Mouse (Mus musculus): ENCODE data around the gene Gm6793. TPM values are rescaled to one million over a fixed set of nuclear protein-coding genes. Genes with fewer than 3 reads are reported as not detected.

Gm6793 gene
- total and polyA plus RNA-seq, 3 experiments = 0.27 TPM; not detected in 2

- Histone ChIP-seq H3K4me3 (replicated peaks in 1 of 3; ENCODE audit: low read depth in 2 of 3, low read length in 2 of 3, poor library complexity in 1 of 3) (peak within 1 kb of the TSS; percentile 70 to 95 (median 90)), H3K4me1 (ENCODE audit: control insufficient read depth in 1 of 2, insufficient read depth in 2 of 2) (peaks cover 8 to 22% of the 10 kb centered on the region in 2 experiments), H3K27me3 (replicated peaks) (no peaks in the 10 kb centered on the region), H3K9me3 (replicated peaks; ENCODE audit: low read length) (no peaks in the 10 kb centered on the region), H3K4me2 (ENCODE audit: insufficient read depth, low read depth, poor library complexity, severe bottlenecking) (peak within 1 kb of the TSS; percentile 95), H3K27ac (ENCODE audit: insufficient read depth, low read depth) (peak within 1 kb of the TSS; percentile 42; the same call in 1 of the 2 replicates), H3K9ac (ENCODE audit: insufficient read depth, low read depth) (peak within 1 kb of the TSS; percentile 82), H3K36me3 (replicated peaks in 1 of 2; ENCODE audit: control insufficient read depth in 1 of 2, insufficient read depth in 1 of 2, low read length in 1 of 2) (peaks cover 8 to 39% of the 10 kb centered on the region in 2 experiments), H3K79me2 (replicated peaks; ENCODE audit: control insufficient read depth, extremely low read depth, insufficient read depth, poor library complexity, severe bottlenecking) (peaks cover 62% of the 10 kb centered on the region)
- dilution Hi-C loops (cut with MboI; ENCODE audit: extremely low pct_ligation_motif_present, extremely low pct_unique_long_range_greater_than_20kb, low sequenced_read_pairs) = no loop called here
- TF ChIP-seq SIN3A (IDR thresholded peaks at IDR 0.05; ENCODE audit: low read length) (peak; percentile 95), CHD1 (IDR thresholded peaks at IDR 0.05; ENCODE audit: low read depth, low read length) (no peak), CTCF (conservative IDR thresholded peaks at IDR 0.05 in 1 of 2, IDR thresholded peaks at IDR 0.05 in 1 of 2; ENCODE audit: low read depth in 2 of 2, low read length in 2 of 2) (no peak), EP300 (IDR thresholded peaks at IDR 0.05; ENCODE audit: low read length) (no peak), IRF4 (IDR thresholded peaks at IDR 0.05; ENCODE audit: low read depth, low read length) (peak; percentile 36; the same call in 1 of the 2 replicates), ZMIZ1 (IDR thresholded peaks at IDR 0.05; ENCODE audit: low read depth, low read length) (peak; percentile 92), MYC (IDR thresholded peaks at IDR 0.05; ENCODE audit: low read depth, low read length) (peak; percentile 97), BHLHE40 (IDR thresholded peaks at IDR 0.05; ENCODE audit: low read depth, low read length) (0 out of 2 replicates have a peak, but pooled peaks have one; percentile 4), UBTF (IDR thresholded peaks at IDR 0.05; ENCODE audit: low read depth, low read length) (peak; percentile 92), TCF12 (IDR thresholded peaks at IDR 0.05; ENCODE audit: low read depth, low read length) (peak; percentile 82), MEF2A (IDR thresholded peaks at IDR 0.05; ENCODE audit: borderline replicate concordance, low read depth, low read length) (peak; percentile 62; the same call in 1 of the 2 replicates), ZKSCAN1 (IDR thresholded peaks at IDR 0.05; ENCODE audit: borderline replicate concordance, low read depth, low read length) (no peak), ETS1 (conservative IDR thresholded peaks at IDR 0.05; ENCODE audit: low read depth, low read length) (peak; percentile 35; the same call in 1 of the 2 replicates), ELF1 (IDR thresholded peaks at IDR 0.05; ENCODE audit: low read depth, low read length) (peak; percentile 91), JUN (IDR thresholded peaks at IDR 0.05; ENCODE audit: insufficient read depth, low read depth, low read length) (no peak), SMC3 (IDR thresholded peaks at IDR 0.05; ENCODE audit: low read depth, low read length) (no peak), PAX5 (IDR thresholded peaks at IDR 0.05; ENCODE audit: low read length) (no peak), CHD2 (IDR thresholded peaks at IDR 0.05; ENCODE audit: low read length) (peak; percentile 88), NRF1 (IDR thresholded peaks at IDR 0.05; ENCODE audit: low read depth, low read length) (peak; percentile 99), MAX (IDR thresholded peaks at IDR 0.05; ENCODE audit: low read length) (peak; percentile 92), RCOR1 (conservative IDR thresholded peaks at IDR 0.05; ENCODE audit: low read depth, low read length) (no peak; the same call in 1 of the 2 replicates), ZC3H11A (IDR thresholded peaks at IDR 0.05; ENCODE audit: low read depth, low read length) (no peak), TBP (conservative IDR thresholded peaks at IDR 0.05; ENCODE audit: low read depth, low read length) (peak; percentile 84), ZNF384 (IDR thresholded peaks at IDR 0.05; ENCODE audit: low read depth, low read length) (peak; percentile 99), USF1 (IDR thresholded peaks at IDR 0.05; ENCODE audit: low read depth, low read length) (no peak), RAD21 (IDR thresholded peaks at IDR 0.05; ENCODE audit: low read depth, low read length) (no peak), POLR2A (IDR thresholded peaks at IDR 0.05; ENCODE audit: low read depth, low read length) (peak; percentile 92), MXI1 (IDR thresholded peaks at IDR 0.05; ENCODE audit: low read depth, low read length) (peak; percentile 93; the same call in 1 of the 2 replicates), E2F4 (IDR thresholded peaks at IDR 0.05; ENCODE audit: insufficient replicate concordance, low read depth, low read length) (peak; percentile 82; the same call in 1 of the 2 replicates), POLR2AphosphoS2 (IDR thresholded peaks at IDR 0.05; ENCODE audit: low read depth, low read length) (peak; percentile 82; the same call in 1 of the 2 replicates), GABPA (IDR thresholded peaks at IDR 0.05; ENCODE audit: insufficient replicate concordance, low read depth, low read length) (no peak; the same call in 1 of the 2 replicates), USF2 (conservative IDR thresholded peaks at IDR 0.05; ENCODE audit: low read depth, low read length) (no peak), HCFC1 (IDR thresholded peaks at IDR 0.05; ENCODE audit: low read depth, low read length) (peak; percentile 88), MAZ (IDR thresholded peaks at IDR 0.05; ENCODE audit: low read depth, low read length) (0 out of 2 replicates have a peak, but pooled peaks have one; percentile 63), JUND (conservative IDR thresholded peaks at IDR 0.05; ENCODE audit: low read depth, low read length) (no peak), KAT2A (IDR thresholded peaks at IDR 0.05; ENCODE audit: insufficient replicate concordance, low read length) (peak; percentile 81; the same call in 1 of the 2 replicates), NELFE (IDR thresholded peaks at IDR 0.05; ENCODE audit: low read depth, low read length) (peak; percentile 97), MAFK (IDR thresholded peaks at IDR 0.05; ENCODE audit: insufficient replicate concordance, low read length) (0 out of 2 replicates have a peak, but pooled peaks have one; percentile 5)
- in situ Hi-C loops (cut with MboI; ENCODE audit: low pct_ligation_motif_present, low pct_unique_long_range_greater_than_20kb, low sequenced_read_pairs) = no loop called here
- peak; percentile 92 for DNase-seq (ENCODE audit: extremely low read depth)
These were observed 3.6 kb downstream of the Gm6793 start, which contains the start of the genes Kars and Terf2ip for GRCm38 (mm10) chr8:112010997-112011815. Gene Kars (minus strand): TSS chr8:112011323. Gene Terf2ip (plus strand): TSS chr8:112011398.
